Mouse (Mus musculus) cerebellum, postnatal 25 days (tissue): ENCODE data around the gene Sf3b2.
A peak's percentile ranks its signal among the peaks of the same experiment; 100 is the strongest.

ENCODE experiments used
- DNase-seq, 2 experiments: peaks; one replicate each; pipeline ENCODE4 v3.0.0; 2021; ENCODE audit warnings: mixed read lengths in 2 of 2

Gene Sf3b2

DNA sequence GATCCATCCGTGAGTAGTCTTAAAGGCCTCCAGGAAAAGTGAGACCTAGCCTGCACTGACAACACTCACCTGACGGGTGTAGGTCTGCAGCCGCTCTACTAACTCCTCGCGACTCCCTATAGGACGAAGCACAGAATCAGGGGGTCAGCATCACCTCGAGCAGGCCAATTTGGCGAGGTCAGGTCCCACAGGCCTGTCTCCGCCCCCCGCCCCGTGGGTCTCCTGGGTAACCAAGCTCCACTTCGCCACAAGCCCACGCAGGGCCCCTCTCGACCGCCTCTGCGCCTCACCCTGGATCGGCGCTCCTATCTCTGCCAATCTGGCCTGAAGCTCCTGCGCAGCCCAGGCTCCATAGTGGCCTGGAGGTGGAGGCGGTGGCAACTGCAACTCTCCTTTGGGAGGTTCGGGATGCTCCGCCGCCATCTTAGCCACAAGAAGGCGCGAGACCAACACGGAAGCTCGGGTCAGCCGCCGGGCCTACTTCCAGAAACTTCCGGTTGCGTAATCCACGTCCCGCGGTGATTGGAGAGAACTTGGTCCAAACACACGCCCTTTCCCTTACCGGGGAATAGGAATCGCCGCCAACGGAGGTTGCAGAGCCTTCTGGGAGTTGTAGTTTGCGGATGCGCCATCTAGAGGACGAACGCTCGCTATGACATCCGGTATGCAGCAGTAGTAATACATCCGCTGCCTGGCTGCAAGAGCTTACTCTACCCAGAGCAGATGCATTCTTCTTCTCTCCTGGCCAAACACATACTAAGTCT lies at the start of gene Sf3b2:
TSS of gene Sf3b2 (minus strand) at position 484 of the 764 bp plus-strand sequence.
- DNase-seq, result peak; percentile 99

DNA sequence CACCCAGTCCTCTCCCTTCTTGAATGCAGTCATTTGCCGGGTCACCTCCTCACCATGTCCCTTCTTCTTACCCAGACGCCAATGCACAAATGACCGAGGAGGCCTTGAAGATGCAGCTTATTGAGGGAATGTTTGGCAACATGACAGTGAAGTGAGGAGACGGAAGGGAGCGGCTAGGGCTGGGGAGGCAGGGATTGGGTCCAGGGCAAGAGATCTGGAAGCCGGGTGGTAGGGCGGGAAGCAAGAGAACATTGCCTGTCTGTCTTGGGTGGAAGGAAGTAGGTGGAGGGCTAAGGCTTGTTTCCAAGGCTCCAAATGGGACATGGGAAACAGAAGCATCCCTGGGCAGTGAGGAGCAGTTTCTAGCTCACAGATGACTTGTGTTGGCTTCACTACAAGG lies 46.1 kb upstream of the Sf3b2 start:
- DNase-seq, result no peak

DNA sequence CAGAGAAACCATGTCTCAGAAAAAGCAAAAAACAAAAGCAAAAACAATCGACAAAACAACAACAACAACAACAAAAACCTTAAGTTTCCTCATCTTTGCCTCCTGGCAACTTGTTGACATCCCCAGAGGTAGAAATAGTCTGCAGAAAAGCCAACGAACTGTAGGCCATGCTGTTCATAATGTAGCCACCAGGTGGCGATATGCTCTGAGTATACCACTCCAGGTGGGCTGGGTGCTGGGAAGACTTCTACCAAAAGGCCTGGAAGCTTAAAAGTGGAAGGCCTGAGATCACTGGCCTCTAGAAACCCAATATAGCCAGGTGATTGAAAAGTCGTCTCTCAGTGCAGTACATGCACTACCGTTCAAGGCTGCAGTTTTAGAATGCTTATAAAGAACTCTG lies 42.7 kb upstream of the Sf3b2 start:
- DNase-seq, result peak; percentile 81 to 90

DNA sequence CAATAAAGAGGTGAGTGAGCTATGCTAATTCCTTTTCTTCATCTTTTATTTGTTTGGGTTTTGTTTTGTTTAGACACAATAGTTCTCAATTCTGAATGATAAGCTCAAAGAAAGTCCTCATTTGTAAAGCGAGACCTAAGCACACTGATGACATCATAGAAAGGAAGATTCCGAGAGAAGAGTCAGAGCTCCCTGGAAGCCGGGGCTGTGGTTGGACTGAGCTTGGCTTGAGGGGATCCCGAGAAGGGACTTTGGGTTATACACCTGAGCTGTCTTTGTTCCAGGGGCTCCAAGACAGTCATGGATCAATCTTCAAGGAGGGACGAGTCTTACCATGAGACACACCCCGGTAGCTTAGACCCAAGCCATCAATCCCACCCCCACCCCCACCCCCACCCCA lies 40.2 kb upstream of the Sf3b2 start, which contains the start of gene Catsper1:
TSS of gene Catsper1 (plus strand) at position 301 of the 400 bp plus-strand sequence.
- DNase-seq, result no peak

DNA sequence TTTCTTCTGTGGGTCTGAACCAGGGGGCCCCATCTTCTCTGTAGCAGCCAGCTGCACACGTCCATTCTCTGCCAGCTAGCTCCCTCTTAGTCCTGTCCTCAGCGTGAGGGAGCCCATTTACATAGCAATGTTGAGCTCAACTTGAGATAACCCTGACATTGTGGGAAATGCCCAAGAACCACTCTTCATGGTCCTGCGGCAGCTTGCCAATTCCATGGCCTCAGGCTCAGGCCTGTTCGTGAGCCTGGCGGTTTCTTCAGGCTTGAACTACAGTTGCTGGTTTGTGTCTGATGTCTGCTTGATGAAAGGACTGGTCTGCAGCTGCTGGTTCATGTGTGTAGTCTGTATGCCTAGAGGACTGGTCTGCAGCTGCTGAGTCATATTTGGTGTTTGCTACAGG lies 39.5 kb upstream of the Sf3b2 start:
- DNase-seq, result no peak

DNA sequence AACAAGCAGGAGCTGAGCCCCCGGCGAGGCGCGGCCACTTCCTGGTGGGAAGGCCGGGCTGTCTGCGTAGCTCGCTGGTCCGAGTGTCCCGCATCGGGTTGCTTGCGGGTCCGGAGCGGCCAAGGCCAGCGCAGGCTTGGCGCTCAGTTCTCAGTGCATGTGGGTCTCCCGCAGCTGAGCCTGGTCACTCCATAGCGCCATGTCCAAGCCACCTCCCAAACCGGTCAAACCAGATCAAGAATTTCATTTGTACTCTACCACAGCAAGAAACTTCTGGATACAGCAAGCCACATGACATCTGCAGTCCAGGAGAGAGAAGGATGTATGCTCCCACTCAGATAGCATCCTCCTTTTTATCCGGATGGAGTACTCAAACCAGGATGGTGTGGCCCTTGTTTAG lies 32.7 kb upstream of the Sf3b2 start:
- no peak for DNase-seq

DNA sequence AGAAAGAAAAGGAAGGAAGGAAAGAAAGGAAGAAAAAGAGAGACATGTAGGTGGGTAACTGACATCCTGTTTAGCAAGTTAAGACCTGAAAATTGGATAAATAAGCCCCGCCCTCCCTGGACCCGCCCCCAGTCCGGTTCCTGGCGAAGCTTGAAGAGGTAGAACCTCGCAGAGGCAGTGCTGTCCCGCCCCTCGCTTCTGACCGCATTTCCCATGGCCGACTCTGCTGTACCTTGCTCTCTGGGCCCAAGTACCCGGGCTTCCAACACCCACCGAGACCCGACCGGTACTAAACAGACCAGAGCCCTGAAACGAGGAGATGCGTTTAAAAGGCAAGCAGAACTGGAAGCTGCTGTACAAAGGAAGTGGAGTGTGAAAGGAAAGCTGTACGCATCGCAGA lies 28.5 kb upstream of the Sf3b2 start:
- DNase-seq, result peak in 1 of 2 experiments; percentile 33

DNA sequence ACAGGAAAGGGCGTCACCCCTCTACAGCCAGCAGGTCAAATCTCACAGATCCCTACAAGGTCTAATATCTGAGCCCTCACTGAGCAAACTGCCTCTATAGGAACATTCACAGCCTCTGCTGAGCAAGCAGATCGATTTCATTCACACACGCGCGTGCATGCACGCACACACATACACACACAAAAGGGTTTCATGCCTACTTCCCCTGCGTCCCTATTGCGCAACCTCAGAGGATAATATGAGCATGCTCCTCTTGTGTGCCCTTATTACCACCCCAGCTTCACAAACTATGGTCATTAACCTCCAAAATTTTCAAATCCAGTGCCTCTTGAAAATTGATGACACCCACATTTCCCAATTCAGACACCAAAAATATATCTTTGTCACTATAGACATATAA lies 17.9 kb upstream of the Sf3b2 start:
- no peak for DNase-seq

DNA sequence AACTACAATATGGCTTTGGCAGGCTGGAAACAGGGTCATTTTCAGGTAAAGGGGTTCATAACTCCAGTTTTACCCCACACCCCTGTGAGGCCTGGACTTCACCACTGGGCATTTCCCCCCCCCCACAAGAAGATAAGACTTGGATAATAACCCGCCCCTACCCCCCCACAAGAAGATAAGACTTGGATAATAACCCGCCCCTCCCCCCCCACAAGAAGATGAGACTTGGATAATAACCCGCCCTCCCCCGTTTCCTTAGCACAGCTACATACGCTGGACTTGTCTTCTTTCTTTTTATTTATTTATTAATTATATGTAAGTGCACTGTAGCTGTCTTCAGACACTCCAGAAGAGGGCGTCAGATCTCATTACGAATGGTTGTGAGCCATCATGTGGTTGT lies 13.8 kb upstream of the Sf3b2 start:
- no peak for DNase-seq

DNA sequence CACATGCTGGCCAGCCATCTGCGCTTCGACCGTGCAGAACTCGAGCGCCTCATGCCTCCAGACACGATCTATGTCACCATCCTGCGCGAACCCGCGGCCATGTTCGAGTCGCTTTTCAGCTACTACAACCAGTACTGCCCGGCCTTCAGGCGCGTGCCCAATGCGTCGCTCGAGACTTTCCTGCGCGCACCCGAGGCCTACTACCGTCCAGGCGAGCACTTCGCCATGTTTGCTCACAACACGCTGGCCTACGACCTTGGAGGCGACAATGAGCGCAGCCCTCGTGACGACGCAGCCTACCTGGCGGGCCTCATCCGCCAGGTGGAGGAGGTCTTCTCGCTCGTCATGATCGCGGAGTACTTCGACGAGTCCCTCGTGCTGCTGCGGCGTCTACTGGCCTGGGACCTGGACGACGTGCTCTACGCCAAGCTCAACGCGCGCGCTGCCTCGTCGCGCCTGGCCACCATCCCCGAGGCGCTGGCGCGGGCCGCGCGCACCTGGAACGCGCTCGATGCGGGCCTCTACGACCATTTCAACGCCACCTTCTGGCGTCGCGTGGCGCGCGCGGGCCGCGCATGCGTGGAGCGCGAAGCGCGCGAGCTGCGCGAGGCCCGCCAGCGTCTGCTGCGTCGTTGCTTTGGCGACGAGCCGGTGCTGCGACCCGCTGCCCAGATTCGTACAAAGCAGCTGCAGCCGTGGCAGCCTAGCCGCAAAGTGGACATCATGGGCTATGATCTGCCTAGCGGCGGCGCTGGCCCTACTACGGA lies 11.9 kb upstream of the Sf3b2 start:
- DNase-seq, result peak in 1 of 2 experiments; percentile 30

DNA sequence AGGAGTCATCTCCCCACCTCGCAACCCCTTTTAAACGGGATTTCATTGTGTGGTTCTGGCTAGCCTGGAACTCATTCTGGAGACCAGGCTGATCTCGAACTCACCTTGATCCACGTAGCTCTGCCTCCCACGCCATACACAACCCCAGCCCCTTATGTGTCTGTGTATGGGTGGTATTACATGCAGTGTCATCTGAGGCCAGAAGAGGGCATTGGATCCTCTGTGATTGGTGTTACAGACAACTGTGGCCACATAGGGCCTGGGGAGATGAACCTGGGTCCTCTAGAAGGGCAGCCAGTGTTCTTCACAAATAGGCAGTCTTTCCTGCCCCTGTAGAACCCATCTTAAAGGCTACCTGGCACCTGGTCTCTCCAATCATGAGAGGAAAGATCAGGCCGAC lies 11.0 kb upstream of the Sf3b2 start:
- DNase-seq, result no peak

DNA sequence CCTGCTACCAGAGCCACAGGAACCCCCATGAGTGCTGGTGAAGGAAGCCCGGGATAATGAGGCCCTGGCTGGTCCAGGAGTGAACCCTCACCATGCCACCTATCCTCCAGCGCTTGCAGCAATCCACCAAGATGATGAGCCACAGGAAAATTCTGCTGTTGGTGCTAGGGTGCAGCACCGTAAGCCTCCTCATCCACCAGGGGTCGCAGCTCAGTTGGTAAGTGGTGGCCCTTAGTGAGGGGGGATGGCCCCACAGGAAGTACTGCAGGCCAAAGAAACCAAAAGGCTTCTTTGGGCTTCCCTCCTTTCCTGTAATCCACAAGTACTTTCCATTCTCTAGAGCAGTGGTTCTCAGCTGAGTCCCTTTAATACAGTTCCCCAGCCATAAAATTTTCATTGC lies 7.2 kb upstream of the Sf3b2 start:
- DNase-seq, result peak in 1 of 2 experiments; percentile 55

DNA sequence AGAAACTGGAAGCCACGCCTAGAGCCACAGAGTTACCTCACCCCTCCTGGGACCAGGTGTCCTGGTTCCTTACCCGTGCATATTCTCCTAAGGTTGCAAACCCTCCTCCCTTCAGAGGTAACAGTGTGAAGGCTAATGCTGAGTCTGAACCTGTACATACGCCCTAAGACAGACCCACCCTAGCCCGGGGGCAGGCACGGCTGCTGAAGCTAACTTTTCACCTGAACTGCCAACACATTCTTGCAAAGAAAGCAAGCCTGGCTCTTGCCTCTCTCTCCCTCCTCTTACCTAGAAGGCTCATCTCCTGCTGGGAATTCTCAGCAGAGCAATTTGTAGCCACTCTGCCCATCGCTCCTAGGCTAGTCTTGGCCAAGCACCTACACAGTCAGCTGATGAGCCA lies 5.3 kb upstream of the Sf3b2 start:
- DNase-seq, result no peak

DNA sequence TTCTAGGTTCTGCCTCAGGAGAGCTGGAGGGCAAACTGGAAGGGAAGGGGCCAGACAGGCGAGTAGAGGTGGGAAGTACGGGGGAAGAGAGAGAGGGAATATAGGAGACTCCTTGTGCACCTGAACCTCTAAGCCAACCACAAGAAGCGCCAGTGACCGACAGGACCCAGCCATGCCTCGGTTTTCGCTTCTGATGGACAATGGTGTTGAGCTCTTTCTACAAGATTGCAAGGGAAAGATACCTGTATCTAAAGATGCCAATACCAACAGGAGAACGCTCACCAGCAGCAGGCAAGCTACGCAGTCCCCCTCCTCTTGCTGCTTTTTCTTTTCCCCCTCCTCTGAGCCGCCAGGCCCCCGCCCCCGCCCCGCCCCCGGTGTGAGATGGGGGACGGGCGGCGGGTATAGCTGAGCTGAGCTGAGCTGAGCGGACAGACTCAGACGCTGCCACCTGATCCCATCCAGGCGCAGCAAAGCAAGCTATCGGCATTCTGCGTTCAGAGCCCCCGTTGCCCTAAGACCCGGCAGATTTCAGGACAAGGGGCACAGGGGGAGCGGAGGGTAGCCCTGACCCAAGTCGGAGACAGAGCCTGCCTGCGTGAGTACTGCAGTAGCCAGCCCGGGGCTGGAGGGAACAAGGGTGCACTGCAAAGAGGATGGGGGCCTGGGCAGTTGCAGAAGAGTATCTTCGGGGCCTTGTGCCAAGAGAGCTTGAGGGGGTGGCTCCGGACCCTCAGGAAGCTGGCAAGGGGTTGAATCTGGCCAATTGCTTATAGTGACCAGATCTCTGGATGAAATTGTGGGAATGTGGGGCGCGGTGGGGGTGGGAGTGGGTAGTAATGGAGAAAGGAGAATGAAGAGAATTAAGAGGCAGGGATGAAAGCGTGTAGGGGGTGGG lies 2.9 kb upstream of the Sf3b2 start, which contains the start of gene Gal3st3:
TSS of gene Gal3st3 (plus strand) at position 429 of the 898 bp plus-strand sequence.
- DNase-seq, result peak; percentile 72 to 75

DNA sequence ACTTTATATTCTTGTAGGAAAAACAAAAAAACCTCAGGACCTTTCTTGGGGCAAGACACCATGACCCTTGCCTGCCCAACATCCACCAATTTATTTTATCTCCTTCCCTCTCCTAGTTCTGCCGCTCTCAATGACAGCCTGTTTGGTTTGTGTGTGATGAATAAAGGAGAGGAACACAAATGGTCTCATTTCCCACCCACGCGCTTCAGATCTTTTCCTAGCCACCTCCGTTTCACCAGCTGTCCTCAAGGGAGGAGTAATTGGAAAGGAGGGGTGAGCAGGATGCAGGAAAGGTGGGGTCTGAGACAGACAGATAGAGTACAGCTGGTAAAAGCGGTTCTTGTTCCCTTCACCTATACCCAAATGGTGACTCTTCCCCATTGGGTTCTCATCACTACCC lies 1.4 kb upstream of the Sf3b2 start:
- DNase-seq, result no peak

DNA sequence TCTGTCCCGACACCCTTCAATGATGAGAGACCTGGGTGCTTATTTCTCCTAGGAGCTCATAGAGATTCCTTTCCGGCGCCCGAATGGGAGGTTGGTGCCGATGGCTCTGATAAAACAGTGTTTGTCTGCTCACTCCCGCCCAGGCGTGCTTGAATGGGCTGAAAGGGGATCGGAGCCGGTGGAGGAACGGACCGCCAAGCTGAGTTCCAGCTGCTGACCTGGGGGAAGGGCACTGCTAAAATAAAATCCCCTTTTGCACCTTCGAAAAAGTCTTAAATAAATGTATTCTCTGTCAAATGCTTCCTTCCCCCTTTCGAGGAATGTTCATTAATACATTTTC lies 451 bp upstream of the Sf3b2 start:
- no peak for DNase-seq

DNA sequence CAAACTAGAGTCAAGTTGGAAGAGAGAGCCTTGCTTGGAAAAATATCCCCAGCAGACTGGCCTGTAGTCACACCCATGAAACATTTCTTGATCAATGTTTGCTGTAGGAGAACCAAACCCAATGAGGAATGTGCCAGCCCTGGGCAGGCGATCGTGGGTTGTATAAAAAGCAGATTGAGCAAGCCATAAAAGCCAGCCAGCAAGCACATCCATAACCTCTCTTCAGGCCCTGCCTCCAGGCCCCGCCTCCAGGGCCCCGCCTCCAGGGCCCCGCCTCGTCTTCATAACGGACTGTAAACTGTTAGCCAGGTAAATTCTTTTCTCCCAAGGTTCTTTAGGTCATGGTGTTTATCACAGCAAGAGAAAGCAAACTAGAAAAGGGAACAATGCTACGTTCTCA lies 16.9 kb downstream of the Sf3b2 start:
- peak in 1 of 2 experiments; percentile 30 for DNase-seq

DNA sequence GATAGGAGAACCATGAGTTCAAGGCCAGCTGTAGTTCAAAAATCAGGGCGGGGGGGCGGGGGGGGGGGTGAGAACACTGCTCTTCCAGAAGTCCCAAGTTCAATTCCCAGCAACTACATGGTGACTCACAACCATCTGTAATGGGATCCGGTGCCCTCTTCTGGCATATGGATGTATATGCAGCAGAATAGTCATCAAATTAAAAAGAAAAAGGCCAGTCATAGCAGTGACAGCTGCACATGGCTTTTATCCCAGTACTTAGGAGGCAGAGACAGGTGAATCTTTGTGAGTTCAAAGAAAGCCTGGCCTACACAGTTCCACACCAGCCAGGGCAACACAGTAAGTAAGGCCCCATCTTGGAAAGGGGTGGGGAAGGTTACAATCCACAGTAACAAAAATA lies 18.1 kb downstream of the Sf3b2 start:
- DNase-seq, result no peak

DNA sequence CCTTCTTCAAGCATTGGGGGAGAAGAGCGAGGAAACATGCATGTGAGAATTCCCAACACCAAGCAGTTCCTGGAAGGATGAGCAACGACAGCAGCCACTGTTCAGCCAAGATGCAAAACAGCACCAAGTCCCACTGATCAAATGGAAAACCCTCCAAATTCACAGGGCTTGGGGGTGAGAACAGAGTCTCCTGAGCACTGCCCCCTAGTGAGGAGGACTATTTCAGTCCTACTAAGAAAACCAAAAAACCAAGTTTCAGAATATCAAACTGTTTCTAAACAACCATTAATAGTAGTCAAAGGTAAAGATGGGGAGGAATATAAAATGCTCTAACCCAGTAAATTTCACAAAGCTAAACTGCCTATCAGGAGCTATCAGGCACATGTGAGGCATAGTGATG lies 18.7 kb downstream of the Sf3b2 start:
- no peak for DNase-seq

DNA sequence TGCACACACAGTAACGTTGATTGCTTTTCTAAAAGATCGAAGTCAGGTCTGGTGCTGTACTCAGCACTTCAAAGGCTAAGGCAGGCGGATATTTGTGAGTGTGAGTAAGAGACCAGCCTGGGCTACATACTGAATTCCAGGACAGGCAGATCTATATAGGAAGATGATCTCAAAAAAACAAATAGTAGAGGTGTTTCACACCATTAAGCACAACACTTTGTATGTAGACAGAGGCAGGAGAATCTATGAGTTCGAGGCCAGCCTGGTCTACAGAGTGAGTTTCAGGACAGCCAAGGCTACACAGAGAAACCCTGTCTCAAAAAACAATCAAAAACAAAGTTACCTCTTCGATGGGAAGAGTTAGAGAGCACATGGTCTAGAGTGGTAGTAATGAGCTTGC lies 19.5 kb downstream of the Sf3b2 start:
- no peak for DNase-seq

DNA sequence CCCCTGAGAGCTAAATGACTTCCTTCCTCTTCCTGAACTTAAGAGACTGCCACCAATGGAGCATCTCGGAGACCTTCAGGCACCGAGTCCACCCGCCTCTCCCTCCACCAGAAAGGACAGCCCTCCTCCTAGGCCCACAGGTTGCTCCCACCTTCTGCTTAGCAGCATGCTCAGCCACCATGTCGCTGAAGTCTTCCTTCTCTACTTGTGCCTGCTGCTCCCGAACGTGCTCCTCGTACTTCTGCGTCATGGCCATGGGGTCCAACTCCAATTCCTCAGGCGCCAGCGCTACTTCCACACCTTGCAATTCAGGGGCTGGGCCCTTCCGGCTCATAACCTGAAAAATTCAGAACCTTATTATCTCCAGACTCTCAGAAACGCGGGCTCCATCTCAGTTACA lies 20.6 kb downstream of the Sf3b2 start:
- DNase-seq, result no peak

DNA sequence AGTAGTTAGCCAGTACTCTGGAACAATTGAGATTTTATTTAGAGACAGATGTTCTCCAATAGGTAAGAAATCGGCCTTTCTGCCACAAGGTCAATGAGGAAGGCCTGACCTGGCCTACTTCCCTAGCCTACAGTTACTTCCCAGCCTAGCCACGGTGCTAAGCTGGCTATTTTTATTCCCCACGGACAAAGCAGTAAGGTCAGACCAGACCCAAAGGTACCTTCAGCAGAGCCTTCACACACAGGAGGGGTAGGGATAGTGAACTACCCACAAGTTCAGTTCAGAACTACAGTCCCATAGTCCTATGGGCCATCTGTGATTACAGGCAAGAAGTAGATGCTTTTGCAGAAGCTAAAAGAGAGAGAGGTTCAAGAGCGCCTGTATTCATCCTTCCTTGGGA lies 21.3 kb downstream of the Sf3b2 start:
- no peak for DNase-seq
